Mouse (Mus musculus): ENCODE measurements around the gene Allc. TPM values are rescaled to one million over a fixed set of nuclear protein-coding genes. Genes with fewer than 3 reads are reported as not detected.
A peak's percentile ranks its signal among the peaks of the same experiment; 100 is the strongest.

The Allc gene
- total and polyA plus RNA-seq, 3 experiments: 0.85 to 2.2 TPM; not detected in 1

DNA sequence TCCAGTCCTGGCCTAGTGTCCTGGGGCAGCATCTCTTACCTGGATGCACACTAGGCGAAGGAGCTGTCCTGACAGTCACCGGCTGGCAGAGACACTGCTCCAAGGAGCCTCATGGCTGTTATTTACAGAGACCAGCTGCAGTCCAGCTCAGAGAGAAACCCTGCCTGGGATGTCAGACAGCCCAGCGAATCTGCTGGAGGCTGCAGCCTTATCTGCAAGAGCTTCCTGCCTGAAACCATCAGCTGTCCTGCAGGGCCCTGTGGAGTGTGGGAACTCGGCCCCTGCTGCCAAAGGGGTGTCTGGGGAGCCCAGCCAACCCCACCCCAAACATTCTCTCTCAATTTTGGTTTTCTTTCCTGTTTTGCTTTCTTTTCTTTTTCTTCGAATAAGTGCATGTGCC, 40.9 kb upstream of the Allc start, which contains the start of gene Colec11:
Colec11 (minus strand) TSS at position 183 of the 400 bp plus-strand sequence.
- H3K27ac ChIP-seq (ENCODE audit: control insufficient read depth, low read depth, low read length): no peak within 1 kb of the TSS
- H3K79me2 ChIP-seq (ENCODE audit: control insufficient read depth, insufficient read depth, low read length, poor library complexity): no peaks in the 10 kb centered on the region
- TF ChIP-seq POLR2A (IDR thresholded peaks at IDR 0.05; ENCODE audit: control insufficient read depth in 1 of 2, insufficient read depth in 1 of 2, low read depth in 1 of 2, low read length in 2 of 2, poor library complexity in 1 of 2) (no peak), TAL1 (IDR thresholded peaks at IDR 0.05; ENCODE audit: low read length) (no peak), HCFC1 (IDR thresholded peaks at IDR 0.05; ENCODE audit: low read depth, low read length) (no peak), TCF12 (IDR thresholded peaks at IDR 0.05; ENCODE audit: low read depth, low read length) (no peak), MXI1 (IDR thresholded peaks at IDR 0.05; ENCODE audit: low read depth, low read length) (no peak), ZMIZ1 (IDR thresholded peaks at IDR 0.05; ENCODE audit: low read depth, low read length) (no peak), USF2 (IDR thresholded peaks at IDR 0.05; ENCODE audit: borderline replicate concordance in 1 of 2, insufficient read depth in 1 of 2, low read depth in 1 of 2, low read length in 2 of 2) (no peak), MAFK (IDR thresholded peaks at IDR 0.05; ENCODE audit: borderline replicate concordance, low read depth, low read length) (no peak), MAZ (IDR thresholded peaks at IDR 0.05; ENCODE audit: low read depth, low read length) (no peak), SMC3 (IDR thresholded peaks at IDR 0.05; ENCODE audit: low read depth, low read length) (no peak), ZKSCAN1 (IDR thresholded peaks at IDR 0.05; ENCODE audit: low read depth, low read length) (no peak), RCOR1 (IDR thresholded peaks at IDR 0.05; ENCODE audit: low read depth, low read length) (no peak), BHLHE40 (IDR thresholded peaks at IDR 0.05; ENCODE audit: borderline replicate concordance, low read depth, low read length) (no peak), CTCF (IDR thresholded peaks at IDR 0.05 in 2 of 3, conservative IDR thresholded peaks at IDR 0.05 in 1 of 3; ENCODE audit: control insufficient read depth in 1 of 3, insufficient read depth in 1 of 3, low read depth in 2 of 3, low read length in 3 of 3, poor library complexity in 1 of 3, severe bottlenecking in 1 of 3) (no peak), ZC3H11A (IDR thresholded peaks at IDR 0.05; ENCODE audit: low read depth, low read length) (no peak), E2F4 (IDR thresholded peaks at IDR 0.05; ENCODE audit: borderline replicate concordance, low read depth, low read length) (no peak), SIN3A (IDR thresholded peaks at IDR 0.05; ENCODE audit: low read length) (peak; percentile 31; the same call in 1 of the 2 replicates), ETS1 (IDR thresholded peaks at IDR 0.05; ENCODE audit: low read depth, low read length) (peak; percentile 92), MYB (IDR thresholded peaks at IDR 0.05; ENCODE audit: low read depth, low read length) (no peak), KAT2A (conservative IDR thresholded peaks at IDR 0.05; ENCODE audit: low read depth, low read length) (no peak), ELF1 (IDR thresholded peaks at IDR 0.05; ENCODE audit: low read depth, low read length) (no peak), POLR2AphosphoS2 (IDR thresholded peaks at IDR 0.05; ENCODE audit: low read length) (no peak), TBP (IDR thresholded peaks at IDR 0.05; ENCODE audit: low read depth, low read length) (no peak), GATA1 (IDR thresholded peaks at IDR 0.05; ENCODE audit: low read depth, low read length) (peak; percentile 53; the same call in 1 of the 2 replicates), EP300 (IDR thresholded peaks at IDR 0.05; ENCODE audit: low read depth in 1 of 2, low read length in 2 of 2) (0 out of 4 replicates have a peak, but pooled peaks of 1 of the 2 experiments have one; percentile 16), UBTF (IDR thresholded peaks at IDR 0.05; ENCODE audit: borderline replicate concordance, insufficient read depth, low read depth, low read length) (no peak), POLR2AphosphoS5 (IDR thresholded peaks at IDR 0.05; ENCODE audit: borderline replicate concordance, low read depth, low read length) (no peak), GABPA (IDR thresholded peaks at IDR 0.05; ENCODE audit: low read depth, low read length) (no peak), JUND (IDR thresholded peaks at IDR 0.05; ENCODE audit: low read depth, low read length) (no peak), MEF2A (IDR thresholded peaks at IDR 0.05; ENCODE audit: extremely low read depth, insufficient replicate concordance, low read depth, low read length, poor library complexity, severe bottlenecking) (no peak), CHD1 (IDR thresholded peaks at IDR 0.05; ENCODE audit: low read depth, low read length) (no peak), USF1 (IDR thresholded peaks at IDR 0.05; ENCODE audit: low read depth, low read length) (no peak), RAD21 (IDR thresholded peaks at IDR 0.05; ENCODE audit: low read depth, low read length) (no peak), ZNF384 (IDR thresholded peaks at IDR 0.05; ENCODE audit: low read depth, low read length) (no peak), NRF1 (IDR thresholded peaks at IDR 0.05; ENCODE audit: insufficient read depth, low read depth, low read length, poor library complexity, severe bottlenecking) (no peak)
- DNase-seq (ENCODE audit: low read depth, low spot score): peak; percentile 39
- H3K36me3 ChIP-seq (ENCODE audit: control insufficient read depth in 1 of 2, insufficient read depth in 2 of 2, low read length in 2 of 2): peaks cover 0 to 16% of the 10 kb centered on the region in 2 experiments; a peak in 2 of 4 replicates
- no peak within 1 kb of the TSS; the same call in 1 of the 2 replicates for H3K9ac ChIP-seq (ENCODE audit: control insufficient read depth, low read depth, low read length, poor library complexity, severe bottlenecking)
- H3K4me3 ChIP-seq (ENCODE audit: control insufficient read depth in 1 of 2, insufficient read depth in 1 of 2, low read depth in 2 of 2, low read length in 2 of 2): no peak within 1 kb of the TSS; a peak in 1 of 4 replicates
- no peaks in the 10 kb centered on the region for H3K9me3 ChIP-seq (replicated peaks; ENCODE audit: insufficient read depth, low read length)
- no peaks in the 10 kb centered on the region for H3K27me3 ChIP-seq (ENCODE audit: control insufficient read depth in 1 of 2, insufficient read depth in 2 of 2, low read length in 2 of 2)
- H3K4me1 ChIP-seq (ENCODE audit: control insufficient read depth in 1 of 2, insufficient read depth in 2 of 2, low read length in 2 of 2): peaks cover 2 to 52% of the 10 kb centered on the region in 2 experiments; a peak in 3 of 4 replicates

All from MEL (cell line).